Mouse (Mus musculus) brain, adult 2 months (tissue): Measurements from ENCODE around the gene Ranbp1.
"Not testable (repeated sequence)": the region's sequence is repeated elsewhere in the genome, so short reads cannot be mapped to it uniquely, and the experiment has no call there.

Experiments used
- DNase-seq: peaks from one replicate; pipeline ENCODE4 v3.0.0; 2011; ENCODE audit warnings: low read depth, low spot score

Ranbp1 gene

GRCm38 (mm10) chr16:18248433-18249363 lies at the start of gene Ranbp1, which contains the start of gene Trmt2a:
Ranbp1 (minus strand) TSS chr16:18248732.
Trmt2a (plus strand) TSS chr16:18248679.
- DNase-seq = peak; percentile 99

GRCm38 (mm10) chr16:18289614-18290013 lies 41.1 kb upstream of the Ranbp1 start:
- not testable (repeated sequence) for DNase-seq

- peak; percentile 99 for DNase-seq
Measured at GRCm38 (mm10) chr16:18289067-18289588, 40.6 kb upstream of the Ranbp1 start, which contains the start of gene Dgcr8. Dgcr8 (minus strand) TSS chr16:18289246.

GRCm38 (mm10) chr16:18288581-18289061 lies 40.1 kb upstream of the Ranbp1 start:
- no peak for DNase-seq

- DNase-seq = no peak
Measured at GRCm38 (mm10) chr16:18288166-18288565, 39.6 kb upstream of the Ranbp1 start.

GRCm38 (mm10) chr16:18275166-18275565 lies 26.6 kb upstream of the Ranbp1 start:
- DNase-seq = no peak

GRCm38 (mm10) chr16:18268182-18268581 lies 19.6 kb upstream of the Ranbp1 start:
- peak; percentile 20 for DNase-seq

- DNase-seq = no peak
Measured at GRCm38 (mm10) chr16:18265024-18265423, 16.5 kb upstream of the Ranbp1 start.

GRCm38 (mm10) chr16:18258221-18258620 lies 9.7 kb upstream of the Ranbp1 start, which contains the start of gene Gm49776:
Gm49776 (minus strand) TSS chr16:18258321.
- DNase-seq = no peak

GRCm38 (mm10) chr16:18253866-18254265 lies 5.3 kb upstream of the Ranbp1 start:
- DNase-seq = no peak

- no peak for DNase-seq
Measured at GRCm38 (mm10) chr16:18252736-18253135, 4.2 kb upstream of the Ranbp1 start.

GRCm38 (mm10) chr16:18250828-18251790 lies 2.6 kb upstream of the Ranbp1 start:
- no peak for DNase-seq

GRCm38 (mm10) chr16:18250231-18250630 lies 1.7 kb upstream of the Ranbp1 start:
- DNase-seq = no peak

- peak; percentile 60 for DNase-seq
Measured at GRCm38 (mm10) chr16:18249364-18249967, 934 bp upstream of the Ranbp1 start.

- no peak for DNase-seq
Measured at GRCm38 (mm10) chr16:18247521-18248399, 772 bp downstream of the Ranbp1 start.

GRCm38 (mm10) chr16:18241581-18241980 lies 7.0 kb downstream of the Ranbp1 start:
- no peak for DNase-seq

- peak; percentile 32 for DNase-seq
Measured at GRCm38 (mm10) chr16:18236676-18237501, 11.6 kb downstream of the Ranbp1 start.

GRCm38 (mm10) chr16:18235389-18236065 lies 13.0 kb downstream of the Ranbp1 start:
- DNase-seq = peak; percentile 89
